Mouse (Mus musculus) lung, embryonic 14.5 days (tissue): ENCODE measurements at regions not wholly inside any gene's neighbourhood (a gene's known extent, or its start where the extent isn't known, plus 50 kb on each side); places are given as distances from the start of the nearest gene placed in this dataset.

Source experiments
- ATAC-seq: fragments of 200-750 bp; cut with Nextera tagmentation; 2 replicates; pipeline ENCODE4 v1.8.0; 2017; ENCODE audit warnings: mild to moderate bottlenecking, moderate TSS enrichment, moderate library complexity; ENCODE audit not compliant: insufficient read depth
- DNase-seq: peaks from one replicate; pipeline ENCODE4 v3.0.0-alpha.2; 2015
- H3K27ac ChIP-seq: fragments of 300-500 bp; sonication (generic); 2 replicates; pipeline ENCODE4 v1.5.1; 2014; ENCODE audit warnings: low read depth, mild to moderate bottlenecking, moderate library complexity
- H3K27me3 ChIP-seq: fragments of 300-500 bp; sonication (generic); 2 replicates; pipeline ENCODE4 v1.6.1; 2014; ENCODE audit warnings: low read length, control low read depth; ENCODE audit not compliant: insufficient read depth
- H3K36me3 ChIP-seq: fragments of 300-500 bp; sonication (generic); 2 replicates; pipeline ENCODE4 v1.6.1; 2014; ENCODE audit warnings: control low read depth; ENCODE audit not compliant: insufficient read depth
- H3K4me1 ChIP-seq: fragments of 300-500 bp; sonication (generic); 2 replicates; pipeline ENCODE4 v1.6.1; 2014; ENCODE audit warnings: antibody characterized with exemption, control low read depth; ENCODE audit not compliant: insufficient read depth
- H3K4me2 ChIP-seq: fragments of 300-500 bp; sonication (generic); 2 replicates; pipeline ENCODE4 v1.6.1; 2014; ENCODE audit warnings: mild to moderate bottlenecking
- H3K4me3 ChIP-seq: fragments of 300-500 bp; sonication (generic); 2 replicates; pipeline ENCODE4 v1.5.1; 2014; ENCODE audit warnings: low read depth, low read length
- H3K9ac ChIP-seq: fragments of 300-500 bp; sonication (generic); 2 replicates; pipeline ENCODE4 v1.6.1; 2014
- H3K9me3 ChIP-seq: fragments of 300-500 bp; sonication (generic); 2 replicates; pipeline ENCODE4 v1.6.1; 2016; ENCODE audit warnings: low read depth, low read length, control low read depth
- CTCF ChIP-seq: IDR thresholded peaks from 2 replicates; pipeline ENCODE4 v1.5.1; 2016; ENCODE audit warnings: antibody characterized with exemption, low read depth
- WGBS: fragments of 180-500 bp; shearing (Covaris S2); extraction: QIAGEN DNeasy Blood & Tissue Kit; methylation state at CpG from one replicate; pipeline ENCODE4 v1.1.7; 2014; 5-methylcytosine and 5-hydroxymethylcytosine counted together

DNA sequence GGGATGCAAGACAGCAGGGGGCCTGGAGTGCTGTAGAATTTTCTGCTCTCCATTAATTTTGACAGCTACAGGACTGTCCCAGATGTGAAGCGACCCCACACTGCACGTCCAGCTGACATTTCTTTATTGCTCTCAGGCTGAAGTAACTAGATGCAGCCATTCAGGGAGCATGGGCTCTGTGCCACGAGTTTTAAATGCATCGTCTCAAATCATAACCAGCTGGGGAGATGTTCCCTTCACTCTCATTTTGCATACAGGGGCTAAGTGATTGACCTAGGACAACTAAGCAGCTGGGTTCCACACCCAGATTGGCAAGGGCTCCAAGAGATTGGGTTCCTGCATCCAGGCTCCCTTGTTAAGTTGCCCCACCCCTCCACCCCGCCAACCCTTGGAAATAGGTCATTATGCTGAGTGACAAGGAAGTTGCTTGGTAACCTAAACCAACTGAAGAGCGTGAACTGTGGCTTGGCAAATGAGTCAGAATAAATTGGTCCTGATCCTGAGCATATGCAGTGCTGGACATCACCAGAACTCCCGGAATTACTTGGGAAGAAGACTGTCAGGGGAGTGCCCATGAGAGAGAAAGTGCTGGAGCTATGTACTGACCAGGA, 267.4 kb downstream of the Foxo1 start:
- Histone ChIP-seq H3K27me3 (no peaks in the 10 kb centered on the region; the same call in 1 of the 2 replicates), H3K9me3 (no peaks in the 10 kb centered on the region), H3K27ac (no peak overlapping the region), H3K36me3 (no peaks in the 10 kb centered on the region), H3K4me3 (no peak overlapping the region), H3K9ac (no peak overlapping the region), H3K4me2 (no peak overlapping the region), H3K4me1 (peaks cover 3% of the 10 kb centered on the region; the same call in 1 of the 2 replicates)
- no peak for TF ChIP-seq CTCF
- DNase-seq (peak; percentile 80), ATAC-seq (peak; percentile 87)
- 41% methylated on average over 7 of the region's 7 CpGs for WGBS

- no peaks in the 10 kb centered on the region for H3K36me3 ChIP-seq
- WGBS: 64% methylated on average over 7 of the region's 7 CpGs
- H3K4me3 ChIP-seq: no peak overlapping the region
- H3K9ac ChIP-seq: no peak overlapping the region
- H3K9me3 ChIP-seq: no peaks in the 10 kb centered on the region
- H3K27me3 ChIP-seq: no peaks in the 10 kb centered on the region; the same call in 1 of the 2 replicates
- H3K27ac ChIP-seq: no peak overlapping the region
- no peaks in the 10 kb centered on the region for H3K4me1 ChIP-seq
- TF ChIP-seq CTCF: no peak
- DNase-seq (no peak), ATAC-seq (no peak)
- no peak overlapping the region for H3K4me2 ChIP-seq
These were observed 266.0 kb downstream of the Foxo1 start for GRCm38 (mm10) chr3:52534118-52534517.

GRCm38 (mm10) chr3:52531686-52532351, 263.7 kb downstream of the Foxo1 start:
- no peaks in the 10 kb centered on the region for H3K4me1 ChIP-seq
- ATAC-seq (no peak), DNase-seq (no peak)
- TF ChIP-seq CTCF: no peak
- no peak overlapping the region for H3K27ac ChIP-seq
- no peak overlapping the region for H3K4me2 ChIP-seq
- 39% methylated on average over 8 of the region's 8 CpGs for WGBS
- H3K27me3 ChIP-seq: no peaks in the 10 kb centered on the region; the same call in 1 of the 2 replicates
- H3K36me3 ChIP-seq: no peaks in the 10 kb centered on the region
- no peak overlapping the region for H3K9ac ChIP-seq
- H3K9me3 ChIP-seq: no peaks in the 10 kb centered on the region
- H3K4me3 ChIP-seq: no peak overlapping the region

DNA sequence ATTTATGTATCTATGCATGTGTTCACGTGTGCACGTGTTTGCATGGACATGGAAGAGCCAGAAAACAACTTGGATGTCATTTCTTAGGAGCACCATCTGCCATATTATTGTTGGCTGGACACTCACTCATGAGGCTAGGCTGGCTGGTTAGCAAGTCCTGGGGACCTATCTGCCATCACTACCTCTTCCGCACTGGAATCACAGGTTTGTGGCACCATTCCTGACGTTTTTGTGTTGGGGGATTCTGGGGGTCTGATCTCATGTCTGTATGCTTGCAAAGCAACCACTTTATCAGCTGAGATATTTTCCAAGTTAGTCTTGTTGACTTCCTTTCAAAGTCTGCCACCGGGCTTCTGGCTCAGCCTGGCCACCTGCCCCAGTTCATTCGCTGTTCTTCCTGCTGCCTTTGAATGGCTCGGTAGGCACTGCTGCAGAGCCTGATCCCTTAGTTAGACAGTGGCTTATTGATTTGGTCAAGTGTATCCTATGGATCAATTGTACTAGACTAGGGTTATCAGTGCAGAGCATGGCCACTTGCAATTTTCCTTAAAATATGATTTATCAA, 262.4 kb downstream of the Foxo1 start:
- TF ChIP-seq CTCF: no peak
- H3K27me3 ChIP-seq: no peaks in the 10 kb centered on the region; the same call in 1 of the 2 replicates
- H3K9ac ChIP-seq: no peak overlapping the region
- no peaks in the 10 kb centered on the region for H3K4me1 ChIP-seq
- H3K4me3 ChIP-seq: no peak overlapping the region
- WGBS: 86% methylated on average over 7 of the region's 7 CpGs
- no peaks in the 10 kb centered on the region for H3K36me3 ChIP-seq
- DNase-seq (no peak), ATAC-seq (no peak)
- no peaks in the 10 kb centered on the region for H3K9me3 ChIP-seq
- no peak overlapping the region for H3K27ac ChIP-seq
- H3K4me2 ChIP-seq: no peak overlapping the region

GRCm38 (mm10) chr3:52529136-52529535, 261.0 kb downstream of the Foxo1 start:
- no peaks in the 10 kb centered on the region for H3K36me3 ChIP-seq
- no peak overlapping the region for H3K9ac ChIP-seq
- H3K27me3 ChIP-seq: no peaks in the 10 kb centered on the region; the same call in 1 of the 2 replicates
- no peak overlapping the region for H3K27ac ChIP-seq
- H3K9me3 ChIP-seq: no peaks in the 10 kb centered on the region
- H3K4me1 ChIP-seq: no peaks in the 10 kb centered on the region
- TF ChIP-seq CTCF: no peak
- ATAC-seq: no peak
- WGBS: 51% methylated on average over 6 of the region's 6 CpGs
- peak; percentile 51 for DNase-seq
- no peak overlapping the region for H3K4me2 ChIP-seq
- H3K4me3 ChIP-seq: no peak overlapping the region

DNA sequence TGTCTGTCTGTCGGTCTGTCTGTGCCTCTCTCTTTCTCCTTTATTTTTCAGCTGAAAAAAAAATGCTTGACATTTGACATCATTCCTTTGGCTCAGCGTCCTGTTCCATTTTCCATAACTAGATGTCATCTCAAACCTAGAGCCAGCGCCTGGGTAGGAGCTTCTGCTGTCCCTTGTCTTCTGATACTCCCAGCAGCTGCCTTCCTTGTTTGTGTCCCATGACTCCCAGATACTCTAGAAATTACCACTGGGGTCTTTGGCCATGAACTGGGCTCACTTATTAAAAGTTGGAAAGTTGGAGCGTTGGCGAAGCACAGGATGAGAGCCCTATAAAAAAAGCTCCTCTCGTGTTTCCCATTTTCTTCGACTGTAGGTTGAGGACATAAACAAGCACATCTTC, 260.4 kb downstream of the Foxo1 start:
- H3K27me3 ChIP-seq: no peaks in the 10 kb centered on the region; the same call in 1 of the 2 replicates
- H3K9ac ChIP-seq: no peak overlapping the region
- DNase-seq (no peak), ATAC-seq (no peak)
- H3K27ac ChIP-seq: no peak overlapping the region
- no peaks in the 10 kb centered on the region for H3K36me3 ChIP-seq
- 79% methylated on average over 7 of the region's 7 CpGs for WGBS
- no peaks in the 10 kb centered on the region for H3K9me3 ChIP-seq
- no peak overlapping the region for H3K4me2 ChIP-seq
- H3K4me1 ChIP-seq: no peaks in the 10 kb centered on the region
- no peak for TF ChIP-seq CTCF
- no peak overlapping the region for H3K4me3 ChIP-seq

DNA sequence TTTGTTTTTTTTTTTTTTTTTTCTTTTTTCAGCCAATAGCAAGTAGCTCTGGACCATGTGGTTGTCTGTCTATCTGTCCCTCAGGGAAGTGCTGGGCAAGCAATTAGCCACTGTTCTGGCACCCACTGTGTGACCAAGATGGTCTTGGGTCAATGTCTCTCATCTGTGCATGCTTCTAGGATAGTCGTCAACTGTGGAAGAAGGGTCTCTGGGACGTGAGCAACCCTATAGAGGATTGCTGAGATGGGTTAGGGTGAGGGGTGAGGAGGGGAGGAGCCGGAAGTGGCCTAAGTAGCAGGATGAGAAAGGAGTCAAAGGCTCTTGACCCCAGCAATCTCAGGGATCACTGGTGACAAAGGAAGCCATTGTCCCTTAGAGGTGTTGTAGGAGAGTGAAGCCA, 259.6 kb downstream of the Foxo1 start:
- no peak overlapping the region for H3K27ac ChIP-seq
- WGBS: 58% methylated on average over 3 of the region's 3 CpGs
- H3K9me3 ChIP-seq: no peaks in the 10 kb centered on the region
- H3K4me1 ChIP-seq: no peaks in the 10 kb centered on the region
- DNase-seq: no peak
- no peak overlapping the region for H3K9ac ChIP-seq
- H3K36me3 ChIP-seq: no peaks in the 10 kb centered on the region
- no peak for ATAC-seq
- H3K4me2 ChIP-seq: no peak overlapping the region
- no peak for TF ChIP-seq CTCF
- H3K4me3 ChIP-seq: no peak overlapping the region
- H3K27me3 ChIP-seq: no peaks in the 10 kb centered on the region; the same call in 1 of the 2 replicates
